Mouse (Mus musculus) erythroblast, embryonic 14.5 days (primary cell): Measurements from ENCODE around the gene Rps18.
"Not testable (repeated sequence)": the region's sequence is repeated elsewhere in the genome, so short reads cannot be mapped to it uniquely, and the experiment has no call there.

Source experiments
- GATA1 ChIP-seq: IDR thresholded peaks from 2 replicates; pipeline ENCODE4 v1.6.1; 2012; ENCODE audit warnings: low read length, inconsistent platforms, mixed read lengths
- TAL1 ChIP-seq: IDR thresholded peaks from 3 replicates; pipeline ENCODE4 v1.6.1; 2012; ENCODE audit warnings: low read length, inconsistent platforms, mixed read lengths

GRCm38 (mm10) chr17:33952015-33952414, 3.8 kb downstream of the Rps18 start:
- not testable (repeated sequence) for TF ChIP-seq TAL1, GATA1
